ENCODE assay signal across 8 mouse cellular contexts in the genomic region with DNA sequence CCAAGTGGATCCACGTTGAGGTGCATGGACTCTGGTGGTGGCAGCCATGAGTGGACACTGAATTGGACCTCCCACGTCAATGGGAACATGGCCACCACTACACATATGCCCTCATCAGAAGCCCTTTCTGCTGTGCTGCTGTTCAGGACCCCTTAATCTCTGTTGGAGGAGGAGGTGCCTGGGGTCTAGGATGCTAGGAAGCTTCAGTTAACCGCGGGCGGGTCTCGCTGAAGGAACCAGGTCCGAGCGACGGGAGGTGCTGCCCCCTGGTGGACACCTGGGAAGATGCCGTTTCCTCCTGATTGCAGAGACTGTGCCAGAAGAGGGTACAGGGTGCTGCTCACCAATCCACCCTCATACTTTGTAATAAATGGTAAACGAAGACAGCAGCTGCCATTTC. TPM values are rescaled to one million over a fixed set of nuclear protein-coding genes. Genes with fewer than 3 reads are reported as not detected.
DNase-seq lines count a peak whose midpoint lies in the region; ATAC-seq and TF ChIP-seq lines count a peak whose summit lies in the region.

No protein-coding gene starts in this region.

- no peak overlapping the region for H3K27ac ChIP-seq in layer of hippocampus, adult 2 months
- no peak overlapping the region for H3K27ac ChIP-seq in forebrain, embryonic 15.5 days (replicated peaks)
- no peak overlapping the region for H3K27ac ChIP-seq in intestine, embryonic 14.5 days (ENCODE audit: low read depth)
- peak overlapping the region; percentile 100 for H3K27ac ChIP-seq in liver, embryonic 12.5 days
- H3K27ac ChIP-seq in testis, adult 2 months (ENCODE audit: control insufficient read depth, insufficient read depth, low read depth, low read length) = no peak overlapping the region

- no peaks in the 10 kb centered on the region for H3K36me3 ChIP-seq in forebrain, embryonic 15.5 days
- H3K36me3 ChIP-seq in intestine, embryonic 14.5 days (ENCODE audit: control insufficient read depth, insufficient read depth, low read length) = no peaks in the 10 kb centered on the region
- H3K36me3 ChIP-seq in liver, embryonic 12.5 days = peaks cover 78% of the 10 kb centered on the region
- H3K36me3 ChIP-seq in testis, adult 2 months (ENCODE audit: control insufficient read depth, insufficient read depth, low read length) = no peaks in the 10 kb centered on the region

- 0 out of 2 replicates have a peak, but pooled peaks cover 3% of the 10 kb centered on the region for H3K4me1 ChIP-seq in forebrain, embryonic 15.5 days
- peaks cover 5% of the 10 kb centered on the region for H3K4me1 ChIP-seq in intestine, embryonic 14.5 days (replicated peaks; ENCODE audit: control insufficient read depth, insufficient read depth, low read length)
- peaks cover 96% of the 10 kb centered on the region for H3K4me1 ChIP-seq in liver, embryonic 12.5 days
- H3K4me1 ChIP-seq in testis, adult 2 months (ENCODE audit: control insufficient read depth, insufficient read depth, low read length) = peaks cover 8% of the 10 kb centered on the region

- TF ChIP-seq POLR2A in testis, adult 2 months (IDR thresholded peaks at IDR 0.05; ENCODE audit: control insufficient read depth, low read depth, low read length) = no peak

- no peak overlapping the region; the same call in 1 of the 2 replicates for H3K4me3 ChIP-seq in layer of hippocampus, adult 2 months
- H3K4me3 ChIP-seq in forebrain, embryonic 15.5 days = no peak overlapping the region
- H3K4me3 ChIP-seq in intestine, embryonic 14.5 days (ENCODE audit: low read depth, low read length) = no peak overlapping the region
- no peak overlapping the region for H3K4me3 ChIP-seq in liver, embryonic 12.5 days
- H3K4me3 ChIP-seq in testis, adult 2 months (ENCODE audit: control insufficient read depth, low read depth, low read length) = no peak overlapping the region

- 9% methylated on average over 11 of the region's 11 CpGs for WGBS in forebrain, embryonic 15.5 days
- WGBS in intestine, embryonic 14.5 days = 8% methylated on average over 11 of the region's 11 CpGs
- 18% methylated on average over 11 of the region's 11 CpGs for WGBS in liver, embryonic 12.5 days (ENCODE audit: insufficient replicate concordance)

- TF ChIP-seq CTCF in layer of hippocampus, adult 2 months (conservative IDR thresholded peaks at IDR 0.05) = peak; percentile 95
- peak; percentile 93 for TF ChIP-seq CTCF in testis, adult 2 months (IDR thresholded peaks at IDR 0.05; ENCODE audit: control insufficient read depth, insufficient read depth, insufficient replicate concordance, low read depth, low read length)

- peak; percentile 55 for ATAC-seq in forebrain, embryonic 15.5 days (replicated peaks)
- ATAC-seq in intestine, embryonic 14.5 days (replicated peaks; ENCODE audit: low FRiP score, low TSS enrichment, low read depth) = 0 out of 2 replicates have a peak, but pooled peaks have one; percentile 33
- ATAC-seq in liver, embryonic 12.5 days = no peak

- no peaks in the 10 kb centered on the region for H3K27me3 ChIP-seq in forebrain, embryonic 15.5 days
- H3K27me3 ChIP-seq in intestine, embryonic 14.5 days (replicated peaks; ENCODE audit: control insufficient read depth, insufficient read depth, low read length) = no peaks in the 10 kb centered on the region
- H3K27me3 ChIP-seq in liver, embryonic 12.5 days (replicated peaks) = no peaks in the 10 kb centered on the region
- no peaks in the 10 kb centered on the region for H3K27me3 ChIP-seq in testis, adult 2 months (ENCODE audit: control insufficient read depth, insufficient read depth, low read length)

- H3K9ac ChIP-seq in forebrain, embryonic 15.5 days (replicated peaks) = no peak overlapping the region
- H3K9ac ChIP-seq in intestine, embryonic 14.5 days (ENCODE audit: low read length) = no peak overlapping the region
- peak overlapping the region; percentile 69; the same call in 1 of the 2 replicates for H3K9ac ChIP-seq in liver, embryonic 12.5 days

- peak overlapping the region; percentile 27 for H3K4me2 ChIP-seq in forebrain, embryonic 15.5 days (replicated peaks)
- H3K4me2 ChIP-seq in intestine, embryonic 14.5 days (ENCODE audit: low read length) = no peak overlapping the region
- H3K4me2 ChIP-seq in liver, embryonic 12.5 days = peak overlapping the region; percentile 45

- H3K9me3 ChIP-seq in forebrain, embryonic 15.5 days = no peaks in the 10 kb centered on the region
- no peaks in the 10 kb centered on the region for H3K9me3 ChIP-seq in intestine, embryonic 14.5 days (ENCODE audit: control insufficient read depth, low read length)
- H3K9me3 ChIP-seq in liver, embryonic 12.5 days (replicated peaks) = no peaks in the 10 kb centered on the region

- peak; percentile 61 to 81 for DNase-seq in layer of hippocampus, adult 2 months (ENCODE audit: low spot score in 2 of 2)
- DNase-seq in layer of hippocampus, adult 9-10 months (ENCODE audit: low spot score) = no peak
- DNase-seq in cerebellum, adult 11-12 months = peak; percentile 56
- peak; percentile 89 for DNase-seq in intestine, embryonic 14.5 days (ENCODE audit: low spot score)
- DNase-seq in naive thymus-derived CD4-positive, alpha-beta T cell, adult 2 months (ENCODE audit: low read depth) = peak; percentile 89

RNA-seq across cellular contexts. Expression of a gene that starts 14.6 kb away (rescaled TPM):
- 10 to 100 TPM; 34.6 to 43.6 TPM for total RNA-seq in layer of hippocampus, adult 2 months (2021)
- polyA plus RNA-seq in forebrain, embryonic 15.5 days (2015; fragmentation: Nextera tagmentation; extraction: Ambion mirVana) = 33.4 and 36.6 TPM in 2 replicates
- polyA plus RNA-seq in intestine, embryonic 14.5 days (2014; fragmentation: Nextera tagmentation; extraction: Ambion mirVana) = 24.0 and 24.5 TPM in 2 replicates
- 22.9 and 23.5 TPM in 2 replicates for polyA plus RNA-seq in liver, embryonic 12.5 days (2016; fragmentation: Nextera tagmentation; extraction: Ambion mirVana)
- polyA plus RNA-seq in testis, adult 2 months (2012; rRNA removed) = 151 and 171 TPM in 2 replicates

RNA-seq across cellular contexts. Expression of a gene that starts 14.8 kb away (rescaled TPM):
- under 1 TPM; 0.64 to 0.67 TPM for total RNA-seq in layer of hippocampus, adult 2 months (2021)
- polyA plus RNA-seq in forebrain, embryonic 15.5 days (2015; fragmentation: Nextera tagmentation; extraction: Ambion mirVana) = 0.56 and 0.63 TPM in 2 replicates
- polyA plus RNA-seq in intestine, embryonic 14.5 days (2014; fragmentation: Nextera tagmentation; extraction: Ambion mirVana) = 0.43 and 0.70 TPM in 2 replicates
- 159 and 161 TPM in 2 replicates for polyA plus RNA-seq in liver, embryonic 12.5 days (2016; fragmentation: Nextera tagmentation; extraction: Ambion mirVana)
- 2.5 and 3.8 TPM in 2 replicates for polyA plus RNA-seq in testis, adult 2 months (2012; rRNA removed)

RNA-seq across cellular contexts. Expression of a gene that starts 35.8 kb away (rescaled TPM):
- not detected for total RNA-seq in layer of hippocampus, adult 2 months (2021)
- polyA plus RNA-seq in forebrain, embryonic 15.5 days (2015; fragmentation: Nextera tagmentation; extraction: Ambion mirVana) = not detected in 2 replicates
- polyA plus RNA-seq in intestine, embryonic 14.5 days (2014; fragmentation: Nextera tagmentation; extraction: Ambion mirVana) = not detected in 2 replicates
- not detected in 2 replicates for polyA plus RNA-seq in liver, embryonic 12.5 days (2016; fragmentation: Nextera tagmentation; extraction: Ambion mirVana)
- polyA plus RNA-seq in testis, adult 2 months (2012; rRNA removed) = 1.7 and 2.3 TPM in 2 replicates

RNA-seq across cellular contexts. Expression of a gene that starts 51.1 kb away (rescaled TPM):
- not detected for total RNA-seq in layer of hippocampus, adult 2 months (2021)
- not detected in 2 replicates for polyA plus RNA-seq in forebrain, embryonic 15.5 days (2015; fragmentation: Nextera tagmentation; extraction: Ambion mirVana)
- polyA plus RNA-seq in intestine, embryonic 14.5 days (2014; fragmentation: Nextera tagmentation; extraction: Ambion mirVana) = not detected in 2 replicates
- not detected in 2 replicates for polyA plus RNA-seq in liver, embryonic 12.5 days (2016; fragmentation: Nextera tagmentation; extraction: Ambion mirVana)
- 277 and 339 TPM in 2 replicates for polyA plus RNA-seq in testis, adult 2 months (2012; rRNA removed)

Comparison
In these comparisons a context has a peak if more than half of its experiments do, and no peak if none do; other contexts are left out.
1. RNA of a gene that starts 14.8 kb away (polyA plus RNA-seq): 159 to 161 TPM in liver, embryonic 12.5 days; 2.5 to 3.8 TPM in testis, adult 2 months, 0.43 to 0.70 TPM in intestine, embryonic 14.5 days and 0.56 to 0.63 TPM in forebrain, embryonic 15.5 days; every median in the first group is over 10 times any median in the second.